Mouse (Mus musculus) gastrocnemius, postnatal 4 days (tissue): Measurements from ENCODE around the gene Bpgm. TPM values are rescaled to one million over a fixed set of nuclear protein-coding genes. Genes with fewer than 3 reads are reported as not detected.

ENCODE experiments used
- DNase-seq, 2 experiments: peaks; one replicate each; pipeline ENCODE4 v3.0.0; 2021 to 2022; ENCODE audit warnings: low spot score in 2 of 2, mixed read lengths in 2 of 2
- total RNA-seq, 2 experiments: library from RNA; stranded (reverse); gene quantifications; 2 replicates each; pipeline ENCODE4 v1.2.3; 2021

The Bpgm gene
- total RNA-seq, 2 experiments from 2014 or later = 29.3 to 32.8 TPM

- DNase-seq = no peak
Measured at GRCm38 (mm10) chr6:34525927-34526326, 49.9 kb downstream of the Bpgm start.

DNA sequence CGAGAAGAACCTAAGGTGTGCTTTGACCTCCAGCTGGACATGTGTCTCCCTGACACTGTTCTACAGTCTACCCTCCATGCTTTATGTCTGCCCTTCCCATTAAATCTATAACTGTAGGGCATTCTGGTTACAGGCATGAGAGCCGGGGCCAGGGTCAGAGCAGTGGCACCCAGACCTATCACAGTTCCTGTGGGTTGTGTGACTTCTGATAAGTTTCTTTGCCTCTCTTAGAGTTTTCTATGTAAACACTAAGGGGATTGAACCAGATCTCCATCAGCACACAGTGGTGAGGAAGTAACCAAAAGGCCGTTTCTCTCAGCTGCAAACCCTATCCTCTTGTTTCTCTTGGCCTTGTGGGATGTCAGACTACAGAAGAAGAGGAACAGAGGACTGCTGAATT is 50.4 kb downstream of the Bpgm start:
- no peak for DNase-seq

GRCm38 (mm10) chr6:34528131-34528530 is 52.1 kb downstream of the Bpgm start:
- DNase-seq = no peak

DNA sequence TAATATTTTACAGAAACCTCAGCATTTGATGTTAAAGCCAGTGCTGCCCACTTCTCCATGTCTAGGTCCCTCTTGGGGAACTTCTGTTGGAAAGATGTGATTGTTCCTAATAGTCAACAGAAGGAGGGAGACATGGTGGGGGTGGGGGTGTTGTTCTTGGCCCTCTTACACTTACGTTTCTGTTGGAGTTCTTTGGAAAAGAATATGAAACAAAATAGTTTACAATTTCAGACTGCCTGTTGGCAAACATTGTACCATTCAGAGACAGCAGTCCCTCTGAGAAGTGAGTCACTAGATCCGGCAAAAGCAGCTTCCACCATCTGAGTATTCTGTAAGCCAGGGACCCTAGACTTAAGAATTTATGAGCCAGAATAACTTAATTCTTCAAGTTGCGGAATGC is 54.0 kb downstream of the Bpgm start:
- no peak for DNase-seq

- no peak for DNase-seq
Measured at GRCm38 (mm10) chr6:34533055-34533454, 57.0 kb downstream of the Bpgm start.

DNA sequence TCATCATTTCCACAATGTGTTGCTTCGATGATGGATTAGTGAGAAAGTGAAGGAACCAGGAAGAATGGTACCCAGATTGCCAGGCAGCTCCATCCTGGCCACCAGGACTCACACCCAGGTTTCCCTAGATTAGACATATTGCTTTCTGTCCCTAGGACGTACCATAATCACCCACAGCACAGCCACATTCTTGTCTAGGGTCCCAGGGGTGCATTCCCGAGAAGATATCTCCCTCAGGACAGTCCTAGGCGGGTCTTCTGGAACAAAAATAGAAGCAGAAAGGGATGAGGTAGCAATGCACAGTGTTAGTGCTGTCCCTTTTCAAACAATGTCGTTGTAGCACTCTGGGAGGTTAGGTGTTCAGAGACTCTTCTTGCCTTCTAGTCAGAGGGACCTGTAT is 57.9 kb downstream of the Bpgm start:
- no peak for DNase-seq

- DNase-seq = no peak
Measured at GRCm38 (mm10) chr6:34542866-34543265, 66.9 kb downstream of the Bpgm start.

GRCm38 (mm10) chr6:34543303-34544206 is 67.5 kb downstream of the Bpgm start:
- DNase-seq = no peak

DNA sequence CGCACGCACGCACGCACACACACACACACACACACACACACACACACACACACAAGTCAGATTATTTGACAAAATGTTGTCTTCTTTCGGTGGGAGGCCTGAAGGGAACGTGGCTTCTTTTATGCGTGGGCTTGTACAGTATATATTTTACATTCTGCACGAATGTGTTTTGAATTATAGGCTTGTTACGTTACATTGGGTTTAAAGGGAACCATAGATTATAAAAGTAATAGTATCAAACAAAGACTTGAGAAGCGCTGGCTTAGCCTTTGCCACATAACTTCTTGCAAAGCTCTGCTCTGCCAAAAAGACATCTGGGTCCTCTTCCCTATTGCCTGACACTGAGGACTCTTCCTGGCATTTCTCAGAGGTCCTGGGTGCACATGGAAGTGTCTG is 68.2 kb downstream of the Bpgm start:
- DNase-seq = no peak

- DNase-seq = no peak
Measured at GRCm38 (mm10) chr6:34545286-34545685, 69.3 kb downstream of the Bpgm start.

- no peak for DNase-seq
Measured at GRCm38 (mm10) chr6:34548406-34548990, 72.5 kb downstream of the Bpgm start.

- DNase-seq = peak in 1 of 2 experiments; percentile 61
Measured at GRCm38 (mm10) chr6:34549017-34549416, 73.0 kb downstream of the Bpgm start.

- no peak for DNase-seq
Measured at GRCm38 (mm10) chr6:34552489-34553157, 76.6 kb downstream of the Bpgm start.

DNA sequence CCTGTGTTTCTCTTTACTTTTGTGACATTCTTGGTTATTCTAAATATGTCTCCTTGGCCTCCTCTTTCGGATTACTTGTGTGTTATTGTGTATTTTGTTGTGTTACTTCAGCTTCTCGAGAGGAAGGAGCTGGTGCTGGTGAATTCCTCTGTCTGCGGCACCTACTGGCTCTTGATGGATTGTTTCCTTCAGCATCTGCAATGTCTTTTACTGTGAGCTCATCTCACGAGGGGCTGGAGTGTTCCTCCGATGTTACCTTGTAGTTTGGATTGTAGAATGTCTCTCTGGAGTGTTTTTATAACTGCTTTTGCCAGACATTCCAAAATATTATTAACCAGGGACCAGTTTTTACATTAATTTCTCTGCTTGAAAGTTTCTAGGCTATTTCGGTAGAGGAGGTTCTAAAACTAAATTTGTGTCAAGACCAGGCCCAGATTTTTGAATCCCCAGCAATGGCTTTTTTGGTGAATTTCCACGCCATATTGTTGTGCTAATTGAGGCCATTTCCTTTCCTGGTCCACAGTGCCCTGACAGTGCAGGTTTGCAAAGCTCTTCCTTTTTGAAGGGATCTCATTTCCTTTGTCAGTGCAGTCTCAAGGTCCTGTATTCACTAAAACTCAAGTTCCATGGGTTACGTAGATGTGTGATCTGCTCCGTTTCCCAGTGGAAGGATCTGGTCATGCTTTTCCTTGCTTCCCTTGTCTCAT is 78.4 kb downstream of the Bpgm start:
- DNase-seq = no peak

Other genes starting within 250 kb of the Bpgm start
- 100 to 1,000 TPM; 184 to 196 TPM for gene Akr1b3, start 158.7 kb upstream of the Bpgm start, total RNA-seq
- 10 to 100 TPM in 1 of 2 experiments, 1 to 10 TPM in 1; 10.0 to 11.3 TPM for gene Akr1b8, start 122.1 kb upstream of the Bpgm start, total RNA-seq
- 10 to 100 TPM; 34.9 to 36.5 TPM for gene Akr1b10, start 92.0 kb upstream of the Bpgm start, total RNA-seq
- gene Akr1b7, start 63.9 kb upstream of the Bpgm start, total RNA-seq = under 1 TPM in 1 of 2 experiments, not detected in 1; 0.49 TPM
- 100 to 1,000 TPM; 110 to 127 TPM for gene Cald1, start 122.3 kb downstream of the Bpgm start, total RNA-seq